Mouse (Mus musculus) c-Kit-positive CD71-positive TER-119-positive erythroid progenitor cells, embryonic 14.5 days (primary cell): ENCODE measurements around the gene Rtn4ip1.
"Not testable (repeated sequence)": the region's sequence is repeated elsewhere in the genome, so short reads cannot be mapped to it uniquely, and the experiment has no call there.

Experiments
- DNase-seq: peaks from one replicate; pipeline ENCODE4 v3.0.0-alpha.2; 2013; ENCODE audit warnings: low spot score

Rtn4ip1 gene

DNA sequence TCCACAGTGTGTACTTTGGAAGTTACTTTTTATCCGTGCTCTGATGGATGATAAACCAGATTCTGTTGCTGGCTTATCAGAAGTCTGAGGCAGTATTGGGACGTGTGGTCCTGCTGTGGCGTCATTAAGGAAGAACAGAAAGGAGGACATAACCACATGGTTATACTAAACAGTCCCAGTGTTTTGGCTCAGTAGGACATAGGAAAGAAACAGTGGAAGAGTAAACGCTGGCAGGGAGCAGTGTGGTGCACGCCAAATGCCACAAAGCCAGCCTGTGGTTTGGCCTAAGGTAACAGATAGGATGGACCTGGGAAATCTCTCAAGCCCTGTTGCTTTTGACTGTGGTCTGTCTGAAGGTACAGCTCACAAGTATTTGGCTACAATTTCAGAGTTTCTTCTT, 27.0 kb downstream of the Rtn4ip1 start:
- no peak for DNase-seq

DNA sequence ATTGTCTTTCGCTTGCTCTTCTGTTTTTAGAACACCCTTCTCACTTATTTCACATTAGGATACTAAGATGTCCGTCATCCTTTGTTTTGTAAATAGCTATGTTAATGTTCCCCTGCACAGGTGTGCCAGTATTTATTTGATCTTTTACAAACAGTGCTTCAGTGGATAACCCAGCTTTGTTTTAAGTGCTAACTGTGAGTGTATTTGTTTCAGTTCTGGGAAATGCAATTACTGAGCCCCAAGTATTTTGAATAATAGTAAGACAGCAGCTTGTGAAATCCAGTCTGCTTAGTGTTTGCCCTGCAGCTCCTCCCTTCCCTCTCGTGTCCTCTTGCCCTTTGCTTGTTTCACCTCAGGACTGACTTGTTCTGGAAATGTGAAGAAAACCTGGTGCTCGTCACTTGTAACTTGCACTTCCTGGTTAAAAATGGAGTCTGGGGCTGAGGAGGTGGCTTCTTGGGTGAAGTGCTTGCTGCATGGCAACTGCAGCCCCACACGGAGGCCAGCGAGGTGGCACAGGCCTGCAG, 37.6 kb downstream of the Rtn4ip1 start:
- DNase-seq: no peak

DNA sequence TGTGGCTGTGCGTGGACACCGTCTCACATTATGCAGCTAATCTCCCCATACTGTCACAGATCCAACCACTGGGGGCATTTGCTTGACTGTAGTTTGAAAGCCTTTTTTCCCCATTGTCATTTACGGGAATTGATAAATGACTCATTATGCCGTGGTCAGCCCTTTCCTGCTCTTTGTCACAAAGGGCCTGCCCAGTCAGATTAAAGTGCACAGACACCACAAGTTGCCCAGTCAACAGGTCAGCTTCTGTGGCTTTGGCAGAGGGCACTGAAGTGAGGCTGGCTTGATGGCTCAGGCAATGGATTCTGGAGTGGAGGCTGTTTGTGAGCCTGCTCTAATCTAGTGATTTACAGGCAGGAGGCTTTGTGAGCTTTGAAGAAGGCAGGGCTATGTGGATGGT, 42.1 kb downstream of the Rtn4ip1 start:
- no peak for DNase-seq

DNA sequence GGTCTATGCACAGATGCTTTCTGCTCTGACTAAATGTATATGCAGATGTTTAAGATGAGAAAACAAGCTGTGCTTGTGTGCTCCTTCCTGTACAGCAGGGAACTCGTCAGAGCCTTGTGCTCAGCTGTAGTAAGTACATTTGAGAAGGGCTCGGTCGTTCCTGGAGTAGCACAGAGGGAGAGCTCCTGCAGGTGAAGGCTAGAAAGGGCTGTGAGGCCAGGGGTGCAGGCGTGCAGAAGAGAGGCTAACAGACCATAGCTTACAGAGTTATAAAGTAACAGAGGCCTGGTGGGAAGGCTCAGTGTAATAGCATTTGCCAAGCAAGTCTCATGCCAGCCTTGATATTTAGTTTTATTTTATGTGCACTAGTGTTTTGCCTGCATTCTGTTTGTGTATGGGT, 43.8 kb downstream of the Rtn4ip1 start:
- no peak for DNase-seq

DNA sequence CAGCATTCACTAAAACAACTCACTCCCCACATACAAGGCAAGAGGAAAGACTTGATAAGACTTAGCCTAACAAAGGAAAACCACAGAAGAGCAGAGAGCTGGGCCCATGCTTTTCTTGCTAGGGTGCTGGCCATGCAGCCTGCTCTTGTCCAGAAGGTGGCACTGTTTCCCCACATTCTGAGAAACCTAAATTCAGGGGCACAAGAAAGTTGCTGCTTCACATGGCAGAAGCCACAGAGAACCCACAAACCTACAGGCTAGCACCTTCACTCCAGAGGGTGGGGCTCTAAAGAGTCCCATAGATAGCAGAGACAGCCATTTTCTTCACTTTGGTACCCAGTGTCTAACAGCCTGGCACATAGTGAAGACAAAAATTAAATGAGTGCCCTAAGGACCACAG, 52.3 kb downstream of the Rtn4ip1 start:
- peak; percentile 63 for DNase-seq

DNA sequence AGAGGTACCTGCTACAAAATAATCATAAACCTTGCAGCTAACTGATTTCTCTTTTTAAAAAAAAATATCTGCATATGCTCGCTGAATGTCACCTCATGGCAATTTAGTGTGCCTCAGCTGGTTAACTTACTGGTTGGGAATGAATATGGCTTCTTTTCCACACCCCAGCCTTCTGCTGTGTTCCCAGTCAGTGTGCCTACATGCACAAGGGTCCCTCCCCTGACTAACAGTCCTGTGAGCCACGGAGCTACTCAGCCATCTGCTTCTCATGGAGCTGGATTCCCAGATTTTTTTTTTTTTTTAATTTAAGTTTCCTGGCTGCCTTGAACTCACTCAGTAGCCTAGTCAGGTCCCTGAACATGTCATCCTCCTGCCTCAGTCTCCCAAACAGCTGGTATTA, 63.3 kb downstream of the Rtn4ip1 start:
- DNase-seq: no peak

DNA sequence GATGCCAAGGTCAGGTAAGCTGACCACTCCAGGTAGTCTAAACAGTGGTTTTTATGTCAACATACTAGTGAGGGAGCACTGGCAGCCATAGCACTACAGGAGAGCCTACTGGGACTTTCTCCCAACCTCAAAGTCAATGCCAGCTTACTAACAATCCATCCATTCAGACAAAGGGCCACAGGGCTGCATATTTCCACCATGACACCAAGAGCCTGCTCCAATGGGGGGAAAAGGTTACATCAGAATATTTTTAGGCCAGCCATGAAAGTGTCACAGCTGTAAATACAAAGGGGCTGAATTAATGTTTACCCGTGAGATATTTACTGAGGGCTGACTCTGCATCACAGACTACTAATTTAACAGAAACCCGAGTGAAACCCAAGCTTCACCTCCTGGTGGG, 71.6 kb downstream of the Rtn4ip1 start:
- no peak for DNase-seq

DNA sequence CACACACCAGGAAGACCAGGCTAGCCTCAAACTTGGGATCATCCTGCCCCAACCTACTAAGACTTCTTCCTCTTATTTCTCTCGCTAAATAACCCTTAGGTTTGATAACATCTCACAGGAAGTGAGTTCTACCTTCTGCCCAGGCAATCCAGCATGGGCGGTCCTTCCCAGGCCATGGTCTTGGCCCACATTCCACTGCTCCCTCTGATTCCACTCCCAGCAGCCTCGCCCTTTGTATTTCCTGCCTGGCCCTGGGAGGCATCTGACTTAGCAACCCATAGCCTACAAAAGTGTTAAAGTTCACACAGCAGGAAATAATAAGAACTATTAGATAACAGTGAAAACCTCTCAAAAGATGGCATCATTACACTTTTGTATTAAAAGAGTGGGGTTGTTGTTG, 75.7 kb downstream of the Rtn4ip1 start:
- no peak for DNase-seq

DNA sequence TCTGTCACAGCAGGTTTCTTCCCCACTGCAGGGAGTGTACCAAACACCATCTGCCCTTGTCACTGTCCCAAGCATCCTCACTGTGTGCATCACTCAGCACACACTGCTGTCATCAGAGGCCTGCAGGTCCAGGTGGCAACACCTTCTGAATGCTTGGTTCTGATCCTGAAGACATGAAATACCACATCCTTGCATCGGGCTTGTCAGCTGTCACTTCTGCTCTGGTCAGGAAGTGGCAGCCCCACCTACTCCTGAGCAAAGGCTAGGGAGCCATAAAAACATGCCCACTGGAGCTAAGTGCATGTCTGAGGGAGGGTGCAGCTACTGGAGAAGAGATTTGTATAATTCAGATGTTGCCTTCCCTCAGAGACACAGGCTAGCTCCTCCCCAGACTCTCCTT, 78.5 kb downstream of the Rtn4ip1 start:
- no peak for DNase-seq

DNA sequence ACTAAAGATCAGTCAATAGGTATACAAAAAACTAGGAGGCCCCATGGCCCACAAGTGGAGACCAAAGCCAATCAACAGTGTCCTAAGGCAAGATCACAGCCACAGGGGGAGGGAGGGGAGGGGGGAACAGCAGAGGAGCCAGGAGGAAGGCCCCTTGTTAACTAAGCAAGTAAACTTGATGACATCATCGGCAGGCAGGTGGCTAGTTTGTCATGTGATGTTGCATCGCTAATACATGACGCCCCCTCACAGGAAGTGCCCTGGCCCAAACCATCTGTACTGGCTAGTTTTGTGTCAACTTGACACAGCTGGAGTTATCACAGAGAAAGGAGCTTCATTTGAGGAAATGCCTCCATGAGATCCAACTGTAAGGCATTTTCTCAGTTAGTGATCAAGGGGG, 79.1 kb downstream of the Rtn4ip1 start:
- not testable (repeated sequence) for DNase-seq

DNA sequence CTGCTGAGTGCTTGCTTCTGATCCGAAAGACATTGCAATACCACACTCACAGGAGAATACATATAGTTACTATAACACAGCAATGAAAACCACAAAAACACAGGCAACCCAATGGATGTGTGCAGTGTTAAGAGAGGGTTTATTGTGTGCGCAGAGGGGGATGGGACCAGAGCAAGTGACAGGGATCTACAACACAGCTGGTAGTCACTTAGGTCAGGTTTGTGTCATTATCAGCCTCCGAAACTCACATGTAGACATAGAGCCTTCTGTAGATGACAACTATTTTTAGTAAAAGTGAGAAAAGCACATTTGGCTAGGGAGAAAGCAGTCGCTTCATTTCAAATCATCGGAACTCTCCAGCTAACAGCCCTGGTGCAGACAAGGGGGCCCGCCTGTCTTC, 80.9 kb downstream of the Rtn4ip1 start:
- no peak for DNase-seq

DNA sequence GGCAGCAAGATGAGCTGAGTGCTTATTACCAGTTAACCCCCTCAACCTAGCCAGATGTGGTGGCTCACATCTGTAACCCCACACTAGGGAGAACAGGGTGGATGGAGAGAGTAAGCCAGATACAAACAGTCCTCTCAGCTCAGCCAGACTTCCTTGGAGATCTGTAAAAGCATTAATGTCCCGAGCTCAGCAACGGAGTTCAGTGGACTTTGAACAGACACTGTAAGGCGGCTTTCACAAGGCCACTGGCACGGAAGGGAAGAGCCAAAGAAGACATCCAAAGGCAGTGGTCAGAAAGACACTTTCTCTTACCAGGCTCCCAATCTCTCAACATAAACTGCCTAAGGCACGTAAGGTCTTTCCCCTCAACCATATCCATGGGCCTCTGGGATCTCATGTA, 81.6 kb downstream of the Rtn4ip1 start:
- no peak for DNase-seq

DNA sequence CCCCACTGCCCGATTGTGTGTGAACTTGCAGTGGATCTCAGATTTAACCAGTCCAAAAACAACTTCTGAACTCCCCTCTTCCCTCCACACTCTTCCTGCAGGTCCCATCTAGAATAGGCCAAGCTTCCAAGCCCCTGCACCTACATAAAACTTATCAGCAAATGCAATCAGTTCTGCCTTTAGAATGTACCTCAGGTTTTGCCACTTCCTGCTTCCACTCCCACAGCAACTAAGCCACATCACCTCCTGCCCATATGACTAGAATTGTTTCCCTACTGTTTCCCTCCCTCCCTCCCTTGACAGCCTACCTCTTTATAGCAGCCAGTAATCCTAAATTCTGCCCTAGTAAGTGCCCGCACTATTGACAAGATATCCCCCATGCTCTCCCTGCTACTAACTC, 82.3 kb downstream of the Rtn4ip1 start:
- no peak for DNase-seq

DNA sequence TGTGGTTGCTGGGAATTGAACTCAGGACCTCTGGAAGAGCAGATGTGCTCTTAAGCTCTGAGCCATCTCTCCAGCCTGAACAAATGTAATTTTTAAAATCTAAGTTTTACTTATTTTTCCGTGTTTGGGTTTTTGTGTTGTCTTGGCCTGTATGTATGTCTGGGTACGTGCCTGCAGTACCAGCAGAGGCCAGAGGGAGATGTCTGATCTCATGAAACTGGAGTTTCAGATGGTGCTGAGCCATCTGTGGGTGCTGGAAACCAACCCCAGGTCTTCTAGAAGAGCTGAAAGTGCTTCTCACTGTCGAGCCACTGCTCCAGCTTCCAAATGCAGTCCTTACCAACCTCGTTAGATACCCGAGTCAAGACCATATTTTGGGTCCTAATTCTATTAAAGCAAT, 89.7 kb downstream of the Rtn4ip1 start:
- no peak for DNase-seq

DNA sequence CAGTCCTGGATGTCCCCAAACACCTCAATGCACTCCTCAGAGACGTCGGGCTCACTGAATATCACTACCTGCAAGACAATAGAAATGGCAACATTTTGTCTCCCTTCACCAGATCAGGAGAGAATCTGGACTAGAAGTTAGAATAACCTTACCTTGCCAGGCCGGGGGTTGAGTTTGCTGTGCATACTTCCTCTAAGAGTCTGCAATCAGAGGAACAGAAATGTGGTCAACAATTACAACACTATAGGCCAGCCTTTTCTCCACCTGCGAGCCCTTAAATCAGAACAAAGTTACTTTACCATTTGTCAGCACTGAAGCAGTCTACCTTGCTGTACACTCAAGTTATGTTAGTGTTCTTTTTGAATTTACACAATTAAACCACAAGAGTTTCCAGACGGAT, 90.9 kb downstream of the Rtn4ip1 start:
- DNase-seq: no peak

DNA sequence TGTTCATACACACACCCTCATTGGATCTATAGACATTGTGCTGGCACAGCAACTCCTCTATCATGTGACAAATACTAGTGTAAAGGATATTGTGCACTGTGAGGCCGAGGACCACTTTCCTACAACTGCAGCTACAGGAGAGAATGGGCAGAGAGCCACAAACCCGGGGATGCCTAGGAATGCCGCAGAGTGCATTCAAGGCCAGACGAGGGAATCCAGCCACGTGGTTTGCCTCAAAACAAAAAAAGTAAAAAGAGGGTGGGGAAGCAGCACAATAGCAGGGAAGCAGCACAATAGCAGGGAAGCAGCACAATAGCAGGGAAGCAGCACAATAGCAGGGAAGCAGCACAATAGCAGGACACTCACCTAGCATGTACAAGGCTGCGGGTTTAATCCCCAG, 91.6 kb downstream of the Rtn4ip1 start:
- no peak for DNase-seq

DNA sequence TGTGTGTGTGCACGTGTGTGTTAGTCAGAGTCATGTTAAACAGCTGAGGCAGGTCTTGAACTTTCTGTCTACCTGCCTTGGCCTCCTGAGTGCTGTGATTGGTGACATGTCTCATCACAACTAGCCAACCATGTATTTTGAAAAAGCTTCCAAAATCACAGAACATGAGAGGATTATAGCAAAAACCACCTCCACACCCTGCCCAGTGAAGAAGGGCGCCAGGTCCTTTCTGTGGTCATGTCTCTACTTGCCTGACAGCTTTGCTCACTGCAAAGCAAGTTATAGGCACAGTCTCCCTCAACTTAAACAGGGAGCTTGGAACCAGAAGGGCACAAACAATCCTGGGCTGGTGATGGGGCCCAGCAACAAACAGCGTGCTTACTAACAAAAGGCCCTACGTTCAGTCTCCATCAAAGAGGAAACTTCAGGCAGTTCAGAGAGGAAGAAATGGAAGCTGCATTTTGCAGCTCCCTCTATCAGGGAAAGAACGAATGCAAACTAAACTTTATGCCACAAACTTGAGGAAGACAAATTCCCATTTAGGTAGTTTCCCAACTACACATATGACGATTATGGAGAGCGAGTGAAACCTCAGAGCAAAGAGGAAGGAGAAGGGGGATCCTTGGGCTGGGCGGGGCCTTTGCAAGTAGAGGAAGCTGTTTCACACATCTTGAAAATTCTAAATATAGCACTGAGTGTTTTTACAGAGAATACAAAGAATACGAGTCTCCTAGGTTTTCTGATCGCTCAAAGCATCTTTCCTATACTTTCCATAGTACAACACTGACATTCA, 94.4 kb downstream of the Rtn4ip1 start:
- no peak for DNase-seq

DNA sequence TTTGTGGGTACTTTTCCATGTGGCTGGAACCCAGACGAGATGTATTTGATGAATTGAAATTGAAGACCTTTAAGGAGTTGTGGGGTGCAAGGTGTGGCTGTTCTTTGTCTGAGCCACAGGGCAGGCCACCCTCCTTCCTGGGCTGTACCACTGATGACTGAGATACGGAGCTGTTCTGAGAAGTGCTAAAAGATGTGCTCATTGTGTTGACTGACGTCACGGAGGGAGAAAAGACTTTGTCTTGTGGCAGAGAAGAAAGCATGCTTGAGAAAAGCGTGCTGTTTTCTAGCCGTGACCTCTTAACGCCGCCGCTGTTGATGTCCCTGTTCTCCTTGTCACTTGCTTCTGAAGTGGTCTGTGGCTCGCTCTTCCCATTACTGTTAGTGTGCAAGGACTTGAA, 95.7 kb downstream of the Rtn4ip1 start:
- DNase-seq: no peak

DNA sequence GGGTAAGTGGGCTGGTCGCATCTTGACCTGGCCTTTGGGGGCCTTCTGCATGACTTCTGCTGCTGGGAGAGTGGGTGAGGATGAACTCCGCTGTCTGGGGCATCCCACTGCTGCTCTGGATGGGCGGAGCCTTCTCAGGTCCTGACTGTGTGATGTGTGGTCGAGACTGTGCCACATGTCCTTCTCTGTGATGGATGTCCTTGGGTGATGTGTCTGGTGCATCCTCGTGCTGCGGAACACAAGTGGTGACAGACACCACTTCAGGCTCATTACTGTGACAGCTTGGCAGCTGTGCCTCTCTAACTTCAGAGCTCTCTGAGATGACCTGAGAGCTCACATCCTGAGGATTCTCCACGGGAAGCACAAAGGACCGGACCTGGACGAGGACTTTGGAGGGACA, 96.4 kb downstream of the Rtn4ip1 start:
- DNase-seq: no peak

DNA sequence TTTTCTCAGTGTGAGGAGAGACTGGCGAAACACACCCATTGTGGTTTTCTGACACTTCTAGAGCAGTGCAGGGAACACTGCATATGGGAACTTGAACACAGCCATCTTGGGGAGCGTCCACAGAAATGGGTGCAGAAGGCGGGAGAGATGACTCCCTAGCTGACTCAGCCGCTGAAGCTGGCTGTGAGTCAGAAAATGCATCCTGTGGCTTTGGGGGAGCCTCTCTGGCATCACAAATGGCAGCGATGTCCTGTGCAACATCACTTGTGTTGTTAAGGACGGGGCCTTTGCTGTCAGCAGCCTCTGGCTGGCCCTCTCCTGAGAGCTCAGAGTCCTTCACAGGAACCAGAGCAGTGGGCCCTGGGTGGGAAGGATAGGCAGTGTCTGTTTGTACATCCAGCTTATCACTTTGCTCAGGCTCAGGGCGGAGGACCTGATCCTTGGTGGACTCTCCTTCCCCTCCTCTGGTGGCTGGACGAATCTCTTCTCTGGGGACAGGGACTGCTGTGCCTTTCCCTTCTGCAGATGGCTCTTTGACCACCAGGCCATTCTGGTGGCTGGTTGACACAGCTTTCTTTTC, 97.0 kb downstream of the Rtn4ip1 start:
- no peak for DNase-seq

DNA sequence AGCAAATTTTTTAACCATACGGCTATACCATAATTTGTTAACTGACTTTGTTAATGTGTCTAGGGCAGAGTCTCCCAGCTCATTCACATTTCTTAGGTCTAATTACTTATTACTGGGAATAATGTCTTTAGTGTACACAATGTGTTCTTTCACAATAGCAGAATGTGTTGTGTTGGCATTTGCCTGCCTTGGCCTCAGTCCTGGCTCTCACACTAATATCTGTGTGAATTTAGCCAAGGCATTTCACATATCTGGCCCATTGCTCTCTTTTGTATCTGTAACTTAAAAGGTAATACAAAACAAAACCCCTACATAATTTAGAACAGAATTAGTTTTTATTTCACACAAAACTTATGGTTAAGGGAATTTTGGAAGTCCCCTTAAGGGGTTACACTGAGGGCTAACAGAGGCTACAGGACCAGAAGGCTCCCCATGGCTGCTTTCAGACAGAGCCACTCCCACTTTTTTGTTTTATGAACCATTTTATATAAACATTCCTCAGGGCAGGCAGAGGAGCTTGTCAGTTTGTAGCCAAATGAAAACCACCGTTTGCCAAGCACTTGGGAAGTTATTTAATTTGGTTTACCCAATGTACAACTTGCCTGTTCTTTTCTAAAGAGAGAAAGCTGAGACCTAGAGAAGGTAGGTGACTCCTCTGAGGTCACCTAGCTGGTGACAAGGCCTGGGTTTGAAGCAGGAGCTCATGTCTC, 98.7 kb downstream of the Rtn4ip1 start:
- DNase-seq: no peak

DNA sequence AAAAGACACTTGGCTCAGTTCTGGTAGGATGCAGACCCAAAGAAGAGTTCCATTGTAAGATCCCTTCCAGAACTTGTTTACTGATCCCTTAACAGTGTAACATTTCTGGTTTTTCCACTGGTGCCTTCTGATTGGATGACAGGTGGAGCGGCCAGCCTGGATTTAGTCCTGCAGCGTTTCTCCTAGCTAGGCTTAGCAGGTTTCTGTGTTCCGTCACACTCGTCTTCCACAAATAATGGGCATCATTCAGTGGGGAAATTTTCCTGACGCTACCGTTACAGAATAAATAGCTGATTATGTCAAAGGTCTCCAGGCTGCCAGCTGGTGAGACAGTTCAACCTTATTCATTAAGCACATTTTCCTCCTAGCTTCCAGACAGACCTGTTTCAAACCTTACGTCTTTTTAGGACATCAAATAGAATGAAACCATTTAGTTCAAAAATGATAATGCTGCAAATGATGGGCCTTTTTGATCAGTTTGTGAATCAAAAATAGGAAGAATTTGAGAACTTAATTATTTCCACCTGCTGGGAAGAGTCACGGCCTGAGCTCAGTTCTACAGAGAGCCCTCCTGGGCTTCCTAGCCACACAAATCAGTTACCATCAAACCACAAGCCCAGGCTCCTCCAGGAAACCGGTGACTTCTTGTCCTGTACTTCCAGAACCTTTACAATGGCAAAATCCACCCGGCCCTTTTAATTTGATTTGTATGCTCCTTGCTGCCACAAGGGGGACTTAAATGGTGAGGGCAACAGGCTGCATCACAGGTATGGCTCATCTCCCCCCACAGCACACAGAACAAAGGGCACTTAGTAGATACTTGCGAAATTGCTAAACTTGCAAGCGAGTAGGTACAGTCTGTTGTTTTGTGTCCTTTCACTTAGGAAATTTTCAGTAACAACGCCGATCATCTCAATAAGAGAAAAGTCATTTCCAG, 100.7 kb downstream of the Rtn4ip1 start:
- no peak for DNase-seq
